Mouse (Mus musculus) kidney, adult 2 months (tissue): ENCODE measurements at regions not wholly inside any gene's neighbourhood (a gene's known extent, or its start where the extent isn't known, plus 50 kb on each side); places are given as distances from the start of the nearest gene placed in this dataset.

ENCODE experiments used
- DNase-seq: peaks from one replicate; pipeline ENCODE4 v3.0.0; 2021
- H3K27ac ChIP-seq: fragments of 200-500 bp; 2 replicates; pipeline ENCODE4 v1.5.1; 2012; ENCODE audit warnings: low read depth, low read length, control low read depth, inconsistent platforms; ENCODE audit not compliant: insufficient read depth
- H3K27me3 ChIP-seq: fragments of 200-500 bp; replicated peaks from 2 replicates; pipeline ENCODE4 v1.6.1; 2012; ENCODE audit warnings: mild to moderate bottlenecking, moderate library complexity, low read length, inconsistent platforms; ENCODE audit not compliant: control insufficient read depth, insufficient read depth
- H3K36me3 ChIP-seq: fragments of 200-500 bp; 2 replicates; pipeline ENCODE4 v1.6.1; 2012; ENCODE audit warnings: mild to moderate bottlenecking, moderate library complexity, low read length, inconsistent platforms; ENCODE audit not compliant: control insufficient read depth, insufficient read depth
- H3K4me1 ChIP-seq: fragments of 200-500 bp; 2 replicates; pipeline ENCODE4 v1.6.1; 2011; ENCODE audit warnings: low read length; ENCODE audit not compliant: control insufficient read depth, insufficient read depth
- H3K4me3 ChIP-seq: fragments of 200-500 bp; 2 replicates; pipeline ENCODE4 v1.5.1; 2011; ENCODE audit warnings: mild to moderate bottlenecking, low read depth, low read length, control low read depth; ENCODE audit not compliant: insufficient read depth
- CTCF ChIP-seq: fragments of 200-500 bp; conservative IDR thresholded peaks from 2 replicates; pipeline ENCODE4 v1.5.1; 2011; ENCODE audit warnings: low read depth, mild to moderate bottlenecking, control low read depth, low read length, moderate library complexity, mixed read lengths; ENCODE audit not compliant: insufficient read depth, insufficient read length
- POLR2A ChIP-seq: fragments of 200-500 bp; IDR thresholded peaks from one replicate; pipeline ENCODE4 v1.6.1; 2011; ENCODE audit warnings: low read depth, low read length, control low read depth
- WGBS: fragments of 180-500 bp; shearing (Covaris S2); methylation state at CpG from one replicate; pipeline ENCODE4 v1.1.7; 2018; 5-methylcytosine and 5-hydroxymethylcytosine counted together

DNA sequence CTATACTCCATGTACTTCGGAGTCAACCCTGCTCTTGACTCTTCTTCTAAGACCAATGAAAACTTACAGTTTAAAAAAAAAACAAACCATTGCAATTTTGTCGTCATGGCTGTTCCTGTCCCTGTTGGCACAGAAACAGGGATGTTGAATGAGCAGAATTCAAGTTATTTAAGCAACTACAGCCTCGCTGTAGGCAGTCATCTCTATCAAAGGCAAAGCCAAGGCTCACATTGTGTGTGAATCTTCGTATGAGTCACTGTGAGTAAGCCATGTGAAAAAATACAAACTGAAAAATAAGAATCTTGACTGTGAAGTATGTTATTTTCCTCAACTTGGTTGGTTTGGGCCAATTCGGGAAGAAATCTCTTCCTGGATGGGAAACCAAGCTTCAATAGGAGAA lies 81.9 kb upstream of the Vldlr start:
- H3K36me3 ChIP-seq, result no peaks in the 10 kb centered on the region
- no peaks in the 10 kb centered on the region for H3K27me3 ChIP-seq
- 86% methylated on average over 5 of the region's 5 CpGs for WGBS
- H3K27ac ChIP-seq, result no peak overlapping the region
- no peaks in the 10 kb centered on the region for H3K4me1 ChIP-seq
- no peak overlapping the region for H3K4me3 ChIP-seq
- TF ChIP-seq POLR2A (no peak), CTCF (no peak)
- no peak for DNase-seq

DNA sequence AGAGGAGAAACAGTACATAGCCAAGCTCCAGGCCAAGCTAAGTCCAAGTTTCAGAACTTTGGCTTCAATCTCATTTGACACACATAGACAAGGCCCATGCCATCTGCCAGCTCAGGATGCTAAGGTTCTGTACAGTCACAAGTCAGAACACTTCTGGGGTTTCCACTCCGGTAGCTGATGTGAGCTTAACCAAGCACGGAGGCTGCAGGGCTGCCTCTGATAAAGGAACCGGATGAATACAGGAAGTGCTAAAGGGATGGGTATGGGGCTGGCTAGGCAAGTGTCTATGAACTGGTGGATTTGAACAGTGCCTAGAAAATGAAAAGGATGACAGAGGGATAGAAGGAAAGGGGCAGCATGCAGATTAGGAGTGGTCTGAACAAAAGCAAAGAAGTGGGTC lies 75.4 kb upstream of the Vldlr start:
- H3K4me3 ChIP-seq, result no peak overlapping the region
- DNase-seq, result no peak
- no peak overlapping the region for H3K27ac ChIP-seq
- no peak for TF ChIP-seq CTCF
- TF ChIP-seq POLR2A, result no peak
- no peaks in the 10 kb centered on the region for H3K36me3 ChIP-seq
- H3K4me1 ChIP-seq, result no peaks in the 10 kb centered on the region
- WGBS, result 58% methylated on average over 3 of the region's 3 CpGs
- H3K27me3 ChIP-seq, result no peaks in the 10 kb centered on the region; the same call in 1 of the 2 replicates

DNA sequence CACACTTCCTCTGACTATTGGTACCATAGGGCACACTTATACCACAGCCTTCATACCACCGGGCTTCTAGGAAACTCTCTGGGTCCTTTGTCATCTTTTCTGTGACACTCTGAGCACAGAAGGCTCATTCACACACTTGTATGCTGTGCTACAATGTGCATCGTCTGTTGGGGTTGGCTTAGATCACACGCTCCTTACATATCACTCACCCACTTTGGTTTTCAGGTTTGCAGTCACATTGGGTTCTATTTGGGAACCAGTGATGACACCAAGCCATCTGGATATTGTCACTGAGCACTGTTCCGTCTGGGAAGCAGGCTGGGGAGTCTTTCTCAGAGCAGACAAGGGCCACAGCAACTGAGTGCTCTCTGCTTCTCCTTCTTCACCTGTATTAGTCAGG lies 74.1 kb upstream of the Vldlr start:
- TF ChIP-seq POLR2A, result no peak
- no peak for TF ChIP-seq CTCF
- H3K4me1 ChIP-seq, result no peaks in the 10 kb centered on the region
- no peaks in the 10 kb centered on the region; the same call in 1 of the 2 replicates for H3K27me3 ChIP-seq
- no peak for DNase-seq
- no peak overlapping the region for H3K4me3 ChIP-seq
- WGBS, result 94% methylated on average over 4 of the region's 4 CpGs
- H3K36me3 ChIP-seq, result no peaks in the 10 kb centered on the region
- no peak overlapping the region for H3K27ac ChIP-seq

DNA sequence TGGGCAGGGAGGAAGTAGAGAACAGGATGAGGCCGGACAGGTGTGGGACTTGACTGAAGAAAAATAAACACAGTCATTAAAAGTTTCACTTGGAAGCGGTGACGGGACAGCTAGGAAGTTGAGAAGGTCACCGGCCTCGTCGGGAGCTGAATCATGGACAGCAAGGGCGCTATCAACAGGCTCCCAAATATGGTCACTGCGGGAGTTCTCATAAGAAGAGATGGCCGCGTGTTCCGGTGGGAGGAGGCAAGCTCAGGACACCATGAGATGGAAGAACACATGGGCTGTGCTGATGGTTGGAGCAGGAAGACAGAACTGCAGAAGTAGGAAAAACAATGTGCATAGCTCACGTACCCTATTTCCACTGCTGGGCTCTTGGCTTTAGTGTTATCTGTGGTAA lies 68.9 kb upstream of the Vldlr start:
- Histone ChIP-seq H3K36me3 (no peaks in the 10 kb centered on the region), H3K27ac (no peak overlapping the region), H3K4me3 (no peak overlapping the region), H3K4me1 (no peaks in the 10 kb centered on the region), H3K27me3 (no peaks in the 10 kb centered on the region; the same call in 1 of the 2 replicates)
- WGBS, result 55% methylated on average over 12 of the region's 12 CpGs
- peak; percentile 19 for DNase-seq
- TF ChIP-seq CTCF (no peak), POLR2A (no peak)

DNA sequence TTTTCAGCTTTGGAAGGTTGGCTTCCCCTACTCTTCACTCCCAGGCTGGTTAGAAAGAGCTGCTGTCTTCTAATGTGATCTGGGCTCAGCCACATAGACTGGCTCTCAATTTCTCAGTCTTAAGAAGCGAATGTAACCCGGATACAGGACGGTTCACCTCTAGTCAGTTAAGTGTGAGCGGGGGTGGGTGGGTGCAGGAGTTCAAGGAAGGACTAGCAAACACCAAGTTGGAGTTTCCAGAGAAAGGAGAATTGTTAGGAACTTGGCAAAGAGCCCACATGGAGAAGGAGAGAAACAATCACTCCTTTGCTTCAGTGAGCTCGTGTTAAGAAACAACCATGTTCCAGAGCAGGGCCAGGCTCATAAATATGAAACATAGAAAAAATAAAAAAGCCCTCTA lies 68.0 kb upstream of the Vldlr start:
- TF ChIP-seq CTCF (no peak), POLR2A (no peak)
- WGBS, result 65% methylated on average over 5 of the region's 5 CpGs
- Histone ChIP-seq H3K36me3 (no peaks in the 10 kb centered on the region), H3K27ac (no peak overlapping the region), H3K4me3 (no peak overlapping the region), H3K27me3 (no peaks in the 10 kb centered on the region; the same call in 1 of the 2 replicates), H3K4me1 (no peaks in the 10 kb centered on the region)
- DNase-seq, result no peak

DNA sequence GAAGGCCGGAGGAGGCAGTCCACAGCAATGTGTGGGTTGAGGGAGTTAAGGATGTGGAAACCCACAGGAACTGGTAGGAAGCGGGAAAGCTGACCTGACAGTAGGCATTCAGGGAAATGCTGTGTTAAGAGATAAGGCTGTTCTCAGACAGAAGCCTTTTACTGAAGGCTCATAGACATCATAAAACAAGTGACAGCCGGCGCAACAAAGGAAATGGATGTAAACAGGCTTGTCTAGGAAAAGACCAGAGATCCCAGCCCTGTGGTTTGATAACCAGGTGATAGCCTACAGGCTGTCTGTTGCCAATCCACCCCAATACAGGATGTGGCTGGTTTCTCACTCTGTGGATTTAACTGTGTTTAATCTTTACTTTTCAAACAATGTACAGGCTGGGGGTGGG lies 66.7 kb upstream of the Vldlr start:
- no peak overlapping the region for H3K27ac ChIP-seq
- H3K4me1 ChIP-seq, result no peaks in the 10 kb centered on the region
- no peaks in the 10 kb centered on the region for H3K36me3 ChIP-seq
- WGBS, result 74% methylated on average over 4 of the region's 4 CpGs
- TF ChIP-seq CTCF, result no peak
- no peak for TF ChIP-seq POLR2A
- H3K4me3 ChIP-seq, result no peak overlapping the region
- no peaks in the 10 kb centered on the region for H3K27me3 ChIP-seq
- no peak for DNase-seq

DNA sequence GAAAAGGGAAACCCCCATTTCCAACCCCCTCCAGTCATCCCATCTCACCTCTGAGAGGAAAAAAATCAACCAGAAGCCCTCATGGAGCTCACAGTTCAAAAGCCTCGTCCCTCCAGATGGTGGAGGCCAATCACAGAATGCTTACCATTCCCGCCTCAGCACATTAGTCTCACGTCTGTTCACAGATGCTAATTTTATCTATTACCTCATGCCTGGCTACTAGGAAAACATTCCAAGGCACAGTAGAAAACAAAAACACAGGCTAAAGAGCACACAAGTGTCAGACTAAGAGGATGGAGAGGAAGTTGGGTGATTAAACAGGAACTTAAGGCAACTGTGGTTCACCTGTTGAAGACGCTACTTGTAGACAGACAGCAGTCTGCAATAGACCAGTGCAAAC lies 54.4 kb upstream of the Vldlr start:
- no peaks in the 10 kb centered on the region for H3K27me3 ChIP-seq
- no peaks in the 10 kb centered on the region for H3K4me1 ChIP-seq
- TF ChIP-seq POLR2A (no peak), CTCF (no peak)
- no peak overlapping the region for H3K4me3 ChIP-seq
- H3K36me3 ChIP-seq, result no peaks in the 10 kb centered on the region
- no peak for DNase-seq
- no peak overlapping the region for H3K27ac ChIP-seq
- 53% methylated on average over 4 of the region's 4 CpGs for WGBS
